Mouse (Mus musculus) lung, embryonic 15.5 days (tissue): ENCODE data around the gene Per1. TPM values are rescaled to one million over a fixed set of nuclear protein-coding genes. Genes with fewer than 3 reads are reported as not detected.
"Not testable (repeated sequence)": the region's sequence is repeated elsewhere in the genome, so short reads cannot be mapped to it uniquely, and the experiment has no call there.

ENCODE experiments used
- ATAC-seq: fragments of 200-750 bp; cut with Nextera tagmentation; 2 replicates; pipeline ENCODE4 v1.8.0; 2017; ENCODE audit warnings: moderate number of reproducible peaks, borderline replicate concordance; ENCODE audit not compliant: low FRiP score, low TSS enrichment; ENCODE audit errors: extremely low read depth
- H3K27ac ChIP-seq: fragments of 300-500 bp; sonication (generic); 2 replicates; pipeline ENCODE4 v1.5.1; 2015; ENCODE audit warnings: moderate library complexity, mild to moderate bottlenecking, inconsistent platforms
- H3K27me3 ChIP-seq: fragments of 300-500 bp; sonication (generic); 2 replicates; pipeline ENCODE4 v1.6.1; 2015; ENCODE audit warnings: inconsistent platforms
- H3K36me3 ChIP-seq: fragments of 300-500 bp; sonication (generic); 2 replicates; pipeline ENCODE4 v1.6.1; 2015; ENCODE audit warnings: inconsistent platforms
- H3K4me1 ChIP-seq: fragments of 300-500 bp; sonication (generic); 2 replicates; pipeline ENCODE4 v1.6.1; 2015; ENCODE audit warnings: inconsistent platforms
- H3K4me2 ChIP-seq: fragments of 300-500 bp; sonication (generic); 2 replicates; pipeline ENCODE4 v1.6.1; 2015; ENCODE audit warnings: inconsistent platforms, mild to moderate bottlenecking, moderate library complexity
- H3K4me3 ChIP-seq: fragments of 300-500 bp; sonication (generic); 2 replicates; pipeline ENCODE4 v1.5.1; 2015; ENCODE audit warnings: mild to moderate bottlenecking, inconsistent platforms
- H3K9ac ChIP-seq: fragments of 300-500 bp; sonication (generic); 2 replicates; pipeline ENCODE4 v1.6.1; 2015; ENCODE audit warnings: inconsistent platforms
- H3K9me3 ChIP-seq: fragments of 300-500 bp; sonication (generic); 2 replicates; pipeline ENCODE4 v1.6.1; 2016; ENCODE audit warnings: inconsistent platforms
- WGBS: fragments of 180-500 bp; shearing (Covaris S2); methylation state at CpG from one replicate; pipeline ENCODE4 v1.1.7; 2015; 5-methylcytosine and 5-hydroxymethylcytosine counted together
- polyA plus RNA-seq: library from polyadenylated mRNA; unstranded; fragments of >200 nt; fragmentation: Nextera tagmentation; extraction: Ambion mirVana; gene quantifications from 2 replicates; pipeline ENCODE4 v1.2.1, GENCODE M21; 2015

Per1 gene
- polyA plus RNA-seq, 1 experiment from 2014 or later = 24.0 TPM

DNA sequence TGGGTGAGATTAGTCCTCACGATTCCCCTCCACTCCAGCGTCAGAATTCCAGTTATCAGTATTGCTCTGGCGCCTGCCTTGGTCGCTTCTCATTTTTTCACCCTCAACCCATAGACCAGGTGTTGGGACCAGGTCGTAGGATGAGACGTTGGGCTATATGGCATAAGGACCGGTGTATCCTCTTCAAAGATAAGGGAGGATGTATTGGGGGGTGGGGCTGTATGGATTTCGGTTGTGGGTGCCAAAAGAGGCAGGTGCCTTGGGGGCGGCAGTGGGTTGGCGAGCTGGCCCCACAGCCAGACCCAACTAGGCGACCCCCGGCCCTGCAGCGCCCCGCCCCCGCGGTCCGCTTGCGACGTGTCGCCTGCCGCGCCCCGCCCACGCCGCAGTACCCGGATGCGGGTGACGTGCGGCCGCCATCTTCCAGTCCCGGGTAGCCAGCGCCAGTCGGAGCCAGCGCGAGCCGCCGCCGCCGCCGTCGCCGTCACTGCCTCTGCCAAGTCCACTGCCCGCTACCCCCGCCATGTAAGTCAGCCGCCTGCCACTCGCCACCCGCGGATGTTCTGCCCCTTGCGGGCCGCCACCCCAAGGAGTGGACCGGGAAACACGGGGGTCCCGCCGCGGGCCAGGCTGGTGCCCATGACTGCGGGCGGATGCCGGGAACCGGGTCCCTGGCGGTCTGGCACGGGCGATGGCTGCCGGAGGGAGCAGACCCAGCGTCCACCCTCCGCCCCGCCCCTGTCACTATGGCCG, 6.7 kb upstream of the Per1 start, which contains the start of gene Vamp2:
Gene Vamp2 (plus strand): TSS at position 388 of the 753 bp plus-strand sequence.
- WGBS = under 1% methylated on average over 50 of the region's 67 CpGs
- Histone ChIP-seq H3K9me3 (no peaks in the 10 kb centered on the region), H3K27me3 (no peaks in the 10 kb centered on the region), H3K4me3 (peak within 1 kb of the TSS; percentile 96), H3K9ac (peak within 1 kb of the TSS; percentile 100), H3K27ac (peak within 1 kb of the TSS; percentile 96), H3K4me1 (peaks cover 25% of the 10 kb centered on the region), H3K36me3 (peaks cover 22% of the 10 kb centered on the region; the same call in 1 of the 2 replicates), H3K4me2 (peak within 1 kb of the TSS; percentile 86)
- peak; percentile 83 for ATAC-seq

DNA sequence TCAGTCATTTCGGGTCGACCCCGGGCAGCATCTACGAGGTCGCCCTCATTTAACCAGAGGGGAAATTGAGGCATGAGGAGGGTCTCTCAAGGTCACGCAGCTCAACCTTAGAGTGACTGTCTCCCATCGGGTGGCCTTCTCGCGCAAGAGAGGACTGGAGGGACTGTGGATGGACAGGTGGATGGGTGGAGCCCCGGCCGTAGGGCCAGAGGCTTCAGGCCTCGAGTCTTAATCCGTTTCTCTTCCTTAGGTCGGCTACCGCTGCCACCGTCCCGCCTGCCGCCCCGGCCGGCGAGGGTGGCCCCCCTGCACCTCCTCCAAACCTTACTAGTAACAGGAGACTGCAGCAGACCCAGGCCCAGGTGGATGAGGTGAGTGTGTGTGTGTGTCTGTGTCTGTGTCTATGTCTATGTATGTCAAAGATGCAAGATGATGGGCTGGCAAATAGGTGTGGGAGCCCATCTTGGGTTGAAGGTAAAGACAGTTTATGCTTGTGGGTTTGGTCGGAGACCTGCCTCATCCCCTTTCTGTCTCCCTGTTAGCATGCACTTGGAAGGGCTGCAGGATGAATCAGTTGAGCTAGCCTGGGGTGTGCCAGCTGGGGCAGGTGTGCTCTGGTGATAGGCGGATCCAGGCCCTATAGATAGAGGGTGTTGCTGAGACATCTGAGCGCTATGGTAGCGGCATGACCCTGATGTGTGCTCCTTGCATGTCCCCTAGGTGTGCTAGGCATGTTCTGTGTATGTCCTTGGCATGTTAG, 6.0 kb upstream of the Per1 start:
- H3K9me3 ChIP-seq = no peaks in the 10 kb centered on the region
- H3K9ac ChIP-seq = peak overlapping the region; percentile 100
- ATAC-seq = peak; percentile 24; the same call in 1 of the 2 replicates
- 11% methylated on average over 25 of the region's 25 CpGs for WGBS
- peak overlapping the region; percentile 96 for H3K4me3 ChIP-seq
- H3K4me2 ChIP-seq = peak overlapping the region; percentile 86
- H3K4me1 ChIP-seq = peaks cover 28% of the 10 kb centered on the region
- no peaks in the 10 kb centered on the region for H3K27me3 ChIP-seq
- peaks cover 22% of the 10 kb centered on the region; the same call in 1 of the 2 replicates for H3K36me3 ChIP-seq
- H3K27ac ChIP-seq = peak overlapping the region; percentile 96

DNA sequence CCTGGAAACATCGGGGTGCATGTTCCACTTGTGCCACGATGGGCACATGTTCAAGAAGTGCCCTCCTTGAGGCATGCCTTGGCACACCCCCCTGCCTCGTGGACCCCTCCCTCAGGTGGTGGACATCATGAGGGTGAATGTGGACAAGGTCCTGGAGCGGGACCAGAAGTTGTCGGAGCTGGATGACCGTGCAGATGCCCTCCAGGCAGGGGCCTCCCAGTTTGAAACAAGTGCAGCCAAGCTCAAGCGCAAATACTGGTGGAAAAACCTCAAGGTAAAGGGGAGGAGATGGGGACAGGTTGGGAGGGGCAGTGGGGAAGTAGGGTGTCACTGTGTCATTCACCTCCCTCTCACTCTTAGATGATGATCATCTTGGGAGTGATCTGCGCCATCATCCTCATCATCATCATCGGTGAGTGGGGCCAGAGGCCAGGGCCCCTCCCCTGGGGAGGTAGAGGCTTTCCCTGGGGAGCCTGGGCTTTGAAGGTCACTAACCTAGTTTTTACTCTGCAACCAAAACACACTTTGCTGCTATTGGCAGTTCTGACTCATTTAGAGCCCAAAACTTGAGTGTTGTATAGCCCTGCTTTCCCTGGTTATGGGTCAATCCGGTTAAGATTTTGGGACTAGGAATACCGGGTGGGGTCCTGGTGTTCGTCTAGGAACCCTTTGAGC, 5.3 kb upstream of the Per1 start:
- no peaks in the 10 kb centered on the region for H3K27me3 ChIP-seq
- peaks cover 33% of the 10 kb centered on the region for H3K4me1 ChIP-seq
- peaks cover 22% of the 10 kb centered on the region; the same call in 1 of the 2 replicates for H3K36me3 ChIP-seq
- H3K4me2 ChIP-seq = peak overlapping the region; percentile 86
- peak overlapping the region; percentile 30; the same call in 1 of the 2 replicates for H3K27ac ChIP-seq
- no peaks in the 10 kb centered on the region for H3K9me3 ChIP-seq
- peak overlapping the region; percentile 96 for H3K4me3 ChIP-seq
- ATAC-seq = no peak
- WGBS = 82% methylated on average over 12 of the region's 12 CpGs
- peak overlapping the region; percentile 100 for H3K9ac ChIP-seq

DNA sequence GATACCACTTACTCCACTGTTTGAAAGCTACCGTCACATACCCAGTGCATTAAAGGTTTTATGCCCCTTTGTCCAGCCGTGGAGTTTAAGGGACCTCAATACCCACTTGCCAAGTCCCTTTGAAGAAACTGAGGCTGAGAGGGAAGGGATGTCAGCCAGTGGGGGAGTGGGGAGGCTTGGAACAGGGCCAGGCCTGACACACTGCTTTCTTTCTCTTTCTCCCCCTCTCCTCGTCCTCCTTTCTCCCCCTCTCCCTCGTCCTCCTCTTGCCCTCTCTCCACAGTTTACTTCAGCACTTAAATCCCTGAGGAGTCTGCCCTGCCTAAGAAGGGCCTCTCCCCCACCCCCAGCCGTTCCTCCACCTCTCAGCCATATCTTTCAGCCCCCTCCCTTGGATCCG, 4.7 kb upstream of the Per1 start:
- Histone ChIP-seq H3K9ac (peak overlapping the region; percentile 100), H3K36me3 (peaks cover 22% of the 10 kb centered on the region; the same call in 1 of the 2 replicates), H3K27ac (peak overlapping the region; percentile 30), H3K4me1 (peaks cover 33% of the 10 kb centered on the region), H3K9me3 (no peaks in the 10 kb centered on the region), H3K4me3 (peak overlapping the region; percentile 96; the same call in 1 of the 2 replicates), H3K27me3 (no peaks in the 10 kb centered on the region), H3K4me2 (peak overlapping the region; percentile 86)
- ATAC-seq = no peak
- 38% methylated on average over 6 of the region's 6 CpGs for WGBS

DNA sequence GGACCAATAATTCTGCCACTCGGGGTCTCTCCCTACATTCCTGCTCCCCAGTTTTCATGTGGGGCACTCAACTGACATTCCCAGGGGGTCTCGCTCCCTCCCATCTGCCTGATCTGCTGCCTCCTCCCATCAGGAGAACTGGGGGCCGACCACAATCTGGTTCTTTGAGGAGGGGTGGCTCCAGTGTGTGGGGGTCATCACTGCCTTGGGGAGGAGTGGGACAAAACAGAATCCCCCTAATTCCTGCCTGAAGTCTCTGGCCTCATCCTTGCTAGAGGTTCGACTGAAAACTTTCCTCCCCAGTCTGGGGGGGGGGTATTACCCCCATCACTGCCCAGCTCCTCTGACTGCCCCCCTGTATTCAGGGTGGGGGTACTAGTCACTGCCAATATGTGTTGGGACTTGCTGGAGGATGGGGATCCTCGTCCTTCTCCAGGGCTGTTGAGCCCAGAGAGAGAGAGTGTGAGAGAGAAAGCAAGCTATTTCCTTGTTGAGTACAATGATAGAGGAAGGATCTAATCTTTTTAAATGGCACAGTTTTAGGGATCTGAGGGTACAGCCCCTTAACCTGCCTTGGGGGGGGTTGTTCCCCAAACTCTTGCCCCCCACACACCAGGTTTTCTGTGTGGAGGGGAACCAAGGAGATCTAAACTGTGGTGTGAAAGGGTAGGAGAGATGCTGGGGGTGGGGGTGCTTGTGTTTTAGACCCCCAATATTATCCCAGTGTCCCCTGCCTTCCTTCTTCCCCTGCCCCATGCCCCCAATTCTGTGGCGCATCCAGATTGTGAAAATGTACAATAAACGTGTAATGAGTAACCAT, 3.2 kb upstream of the Per1 start:
- Histone ChIP-seq H3K4me2 (no peak overlapping the region), H3K36me3 (peaks cover 22% of the 10 kb centered on the region; the same call in 1 of the 2 replicates), H3K9me3 (no peaks in the 10 kb centered on the region), H3K27me3 (no peaks in the 10 kb centered on the region), H3K4me1 (peaks cover 33% of the 10 kb centered on the region), H3K9ac (peak overlapping the region; percentile 17; the same call in 1 of the 2 replicates), H3K4me3 (no peak overlapping the region), H3K27ac (0 out of 2 replicates have a peak overlapping the region, but pooled peaks have one; percentile 5)
- ATAC-seq = no peak
- 58% methylated on average over 7 of the region's 7 CpGs for WGBS

DNA sequence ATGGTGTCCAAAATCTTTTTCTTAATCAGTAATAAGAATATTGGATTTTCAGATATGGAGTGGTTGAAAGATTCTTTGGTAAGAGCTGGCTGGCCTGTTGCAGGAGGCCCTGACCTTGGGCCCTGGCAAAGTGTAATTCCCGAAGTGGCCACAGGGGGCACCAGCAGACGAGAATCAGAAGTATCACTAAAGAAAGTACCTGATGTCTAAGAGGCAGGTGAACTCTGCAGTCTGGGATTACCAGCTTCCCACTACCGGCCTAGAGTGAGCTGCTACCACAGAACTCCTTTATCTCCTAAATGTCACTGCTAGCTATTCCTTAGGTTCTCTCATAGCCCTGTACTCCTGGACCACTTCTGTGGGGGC, 2.6 kb upstream of the Per1 start:
- Histone ChIP-seq H3K4me2 (no peak overlapping the region), H3K4me1 (peaks cover 34% of the 10 kb centered on the region), H3K27ac (0 out of 2 replicates have a peak overlapping the region, but pooled peaks have one; percentile 5), H3K36me3 (peaks cover 22% of the 10 kb centered on the region; the same call in 1 of the 2 replicates), H3K27me3 (no peaks in the 10 kb centered on the region), H3K9ac (no peak overlapping the region), H3K9me3 (no peaks in the 10 kb centered on the region), H3K4me3 (no peak overlapping the region)
- no peak for ATAC-seq
- 1% methylated on average over 3 of the region's 3 CpGs for WGBS

DNA sequence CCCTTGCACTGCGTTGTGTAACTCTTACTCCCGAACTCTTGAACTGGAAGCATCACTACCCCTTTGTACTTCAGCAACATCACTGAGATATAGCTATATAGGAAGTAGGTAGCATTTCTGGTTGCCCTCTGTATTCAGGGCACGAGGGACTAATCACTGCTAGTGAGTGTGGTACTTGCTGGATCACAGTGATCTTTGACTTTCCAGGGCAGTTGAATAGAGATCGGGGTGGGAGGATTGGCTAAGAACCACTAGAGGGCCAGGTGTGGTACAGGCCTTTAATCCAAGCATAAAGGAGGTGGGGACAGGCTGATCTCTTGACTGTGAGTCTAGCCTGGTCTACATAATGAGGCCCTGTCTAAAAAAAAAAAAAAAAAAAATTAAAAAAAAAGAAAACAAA, 2.1 kb upstream of the Per1 start:
- H3K4me3 ChIP-seq = no peak overlapping the region
- H3K36me3 ChIP-seq = peaks cover 22% of the 10 kb centered on the region; the same call in 1 of the 2 replicates
- no peak overlapping the region for H3K27ac ChIP-seq
- no peaks in the 10 kb centered on the region for H3K9me3 ChIP-seq
- H3K27me3 ChIP-seq = no peaks in the 10 kb centered on the region
- H3K4me1 ChIP-seq = peaks cover 38% of the 10 kb centered on the region
- WGBS = 84% methylated on average over 4 of the region's 4 CpGs
- H3K4me2 ChIP-seq = no peak overlapping the region
- no peak for ATAC-seq
- no peak overlapping the region for H3K9ac ChIP-seq

DNA sequence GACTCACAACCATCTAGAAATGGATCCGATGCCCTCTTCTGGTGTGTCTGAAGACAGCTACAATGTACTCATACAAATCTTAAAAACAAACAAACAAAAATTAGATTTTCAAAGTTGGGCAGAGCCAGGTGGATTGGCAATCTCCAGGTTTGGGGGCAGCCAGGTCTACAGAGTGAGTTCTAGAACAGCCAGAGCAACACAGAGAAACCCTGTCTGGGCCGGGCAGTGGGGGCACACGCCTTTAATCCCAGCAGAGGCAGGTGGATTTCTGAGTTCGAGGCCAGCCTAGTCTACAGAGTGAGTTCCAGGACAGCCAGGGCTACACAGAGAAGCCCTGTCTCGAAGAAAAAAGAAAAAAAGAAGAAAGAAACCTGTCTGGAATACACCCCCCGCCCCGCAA, 1.2 kb upstream of the Per1 start:
- not testable (repeated sequence) for H3K27me3 ChIP-seq, H3K4me3 ChIP-seq, H3K9ac ChIP-seq, H3K9me3 ChIP-seq, ATAC-seq
- H3K4me1 ChIP-seq = peaks cover 45% of the 10 kb centered on the region
- H3K36me3 ChIP-seq = peaks cover 22% of the 10 kb centered on the region; the same call in 1 of the 2 replicates
- peak overlapping the region; percentile 91 for H3K27ac ChIP-seq
- WGBS = 79% methylated on average over 7 of the region's 7 CpGs
- peak overlapping the region; percentile 51; the same call in 1 of the 2 replicates for H3K4me2 ChIP-seq

DNA sequence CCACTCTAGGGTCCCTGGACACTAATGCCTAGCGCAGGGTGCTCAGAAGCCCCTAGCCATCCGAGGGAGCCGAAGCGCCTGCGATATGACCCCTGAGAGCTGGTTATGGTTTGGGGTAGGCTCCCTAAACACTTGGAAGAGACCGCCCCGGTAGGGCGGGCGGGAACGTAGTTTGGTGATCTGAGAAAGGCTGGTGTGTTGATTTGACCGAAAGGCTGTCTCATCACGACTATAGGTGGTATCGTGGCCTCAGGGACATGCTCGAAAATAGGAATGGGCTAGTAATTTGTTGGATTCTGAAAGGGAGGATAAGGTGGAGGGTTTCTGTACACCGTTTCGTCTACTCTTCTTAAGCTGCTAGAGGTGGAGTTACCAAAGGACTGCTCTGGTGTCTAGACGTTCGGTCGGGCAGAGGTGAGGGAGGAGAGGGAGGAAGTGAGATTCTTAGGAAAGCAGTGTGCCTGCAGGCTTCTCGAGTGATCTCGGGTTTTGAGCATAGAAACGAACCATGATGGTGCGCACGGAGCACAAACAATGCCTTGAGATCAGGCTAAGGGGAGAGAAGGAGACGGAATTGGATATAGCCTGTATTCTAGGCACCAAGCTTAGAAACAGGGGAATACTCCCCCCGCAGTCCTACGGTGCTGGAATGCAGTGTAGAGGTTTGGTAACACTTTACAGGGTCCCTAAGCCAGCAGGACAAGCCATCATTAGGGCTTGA, 654 bp downstream of the Per1 start:
- Histone ChIP-seq H3K9ac (peak overlapping the region; percentile 84), H3K4me1 (peaks cover 46% of the 10 kb centered on the region), H3K4me3 (peak overlapping the region; percentile 69), H3K27me3 (no peaks in the 10 kb centered on the region), H3K9me3 (no peaks in the 10 kb centered on the region), H3K36me3 (peaks cover 23% of the 10 kb centered on the region), H3K4me2 (peak overlapping the region; percentile 92), H3K27ac (peak overlapping the region; percentile 98)
- ATAC-seq = no peak
- 2% methylated on average over 27 of the region's 27 CpGs for whole genome bisulfite sequencing

DNA sequence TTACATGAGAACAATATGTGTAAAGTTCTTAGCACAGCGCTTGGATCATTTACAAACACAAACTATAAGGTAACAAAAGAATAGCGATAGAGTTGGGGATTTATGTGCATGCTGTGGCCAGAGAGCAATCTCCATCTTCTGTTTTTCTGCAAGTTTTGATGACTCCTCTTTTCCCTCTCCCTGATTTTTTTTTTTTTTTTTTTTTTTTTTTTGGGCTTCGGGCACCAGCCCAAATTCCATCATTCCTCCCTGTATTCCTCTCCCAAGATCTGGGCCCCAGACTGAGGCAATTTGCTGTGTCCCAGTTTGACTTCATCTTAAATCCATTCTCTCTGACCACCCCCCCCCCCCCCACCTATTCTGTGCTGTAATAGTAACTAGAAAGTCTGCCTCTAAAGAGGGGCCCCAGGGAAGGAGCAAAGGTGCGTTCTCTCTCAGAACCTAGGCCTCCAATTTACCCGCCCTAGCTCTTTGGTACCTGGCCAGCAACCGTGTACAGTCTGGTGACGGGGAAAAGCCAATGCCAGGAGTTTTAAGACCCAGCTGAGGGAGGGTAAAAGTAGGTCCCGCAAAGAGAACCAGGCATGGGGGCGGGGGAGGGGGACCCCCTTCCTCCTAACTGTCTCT, 1.5 kb downstream of the Per1 start:
- WGBS = 5% methylated on average over 9 of the region's 9 CpGs
- H3K4me1 ChIP-seq = peaks cover 40% of the 10 kb centered on the region
- ATAC-seq = no peak
- H3K4me2 ChIP-seq = peak overlapping the region; percentile 92
- H3K9me3 ChIP-seq = no peaks in the 10 kb centered on the region
- H3K9ac ChIP-seq = peak overlapping the region; percentile 84
- no peaks in the 10 kb centered on the region for H3K27me3 ChIP-seq
- H3K4me3 ChIP-seq = peak overlapping the region; percentile 69
- peak overlapping the region; percentile 98 for H3K27ac ChIP-seq
- peaks cover 25% of the 10 kb centered on the region for H3K36me3 ChIP-seq
